Mouse (Mus musculus) midbrain, embryonic 15.5 days (tissue): ENCODE measurements at regions not wholly inside any gene's neighbourhood (a gene's known extent, or its start where the extent isn't known, plus 50 kb on each side); places are given as distances from the start of the nearest gene placed in this dataset.

Source experiments
- ATAC-seq: fragments of 200-750 bp; cut with Nextera tagmentation; replicated peaks from 2 replicates; pipeline ENCODE4 v1.8.0; 2017; ENCODE audit warnings: moderate TSS enrichment
- H3K27ac ChIP-seq: fragments of 300-500 bp; sonication (generic); 2 replicates; pipeline ENCODE4 v1.5.1; 2015; ENCODE audit warnings: mild to moderate bottlenecking, inconsistent platforms
- H3K27me3 ChIP-seq: fragments of 300-500 bp; sonication (generic); replicated peaks from 2 replicates; pipeline ENCODE4 v1.6.1; 2015; ENCODE audit warnings: inconsistent platforms
- H3K36me3 ChIP-seq: fragments of 300-500 bp; sonication (generic); replicated peaks from 2 replicates; pipeline ENCODE4 v1.6.1; 2015; ENCODE audit warnings: inconsistent platforms
- H3K4me1 ChIP-seq: fragments of 300-500 bp; sonication (generic); 2 replicates; pipeline ENCODE4 v1.6.1; 2015; ENCODE audit warnings: inconsistent platforms
- H3K4me2 ChIP-seq: fragments of 300-500 bp; sonication (generic); 2 replicates; pipeline ENCODE4 v1.6.1; 2015; ENCODE audit warnings: inconsistent platforms, mild to moderate bottlenecking, moderate library complexity
- H3K4me3 ChIP-seq: fragments of 300-500 bp; sonication (generic); 2 replicates; pipeline ENCODE4 v1.5.1; 2015; ENCODE audit warnings: mild to moderate bottlenecking, inconsistent platforms
- H3K9ac ChIP-seq: fragments of 300-500 bp; sonication (generic); 2 replicates; pipeline ENCODE4 v1.6.1; 2015; ENCODE audit warnings: mild to moderate bottlenecking, inconsistent platforms
- H3K9me3 ChIP-seq: fragments of 300-500 bp; sonication (generic); 2 replicates; pipeline ENCODE4 v1.6.1; 2016; ENCODE audit warnings: inconsistent platforms
- WGBS: fragments of 180-500 bp; shearing (Covaris S2); methylation state at CpG from one replicate; pipeline ENCODE4 v1.1.7; 2015; ENCODE audit warnings: mixed read lengths; 5-methylcytosine and 5-hydroxymethylcytosine counted together

DNA sequence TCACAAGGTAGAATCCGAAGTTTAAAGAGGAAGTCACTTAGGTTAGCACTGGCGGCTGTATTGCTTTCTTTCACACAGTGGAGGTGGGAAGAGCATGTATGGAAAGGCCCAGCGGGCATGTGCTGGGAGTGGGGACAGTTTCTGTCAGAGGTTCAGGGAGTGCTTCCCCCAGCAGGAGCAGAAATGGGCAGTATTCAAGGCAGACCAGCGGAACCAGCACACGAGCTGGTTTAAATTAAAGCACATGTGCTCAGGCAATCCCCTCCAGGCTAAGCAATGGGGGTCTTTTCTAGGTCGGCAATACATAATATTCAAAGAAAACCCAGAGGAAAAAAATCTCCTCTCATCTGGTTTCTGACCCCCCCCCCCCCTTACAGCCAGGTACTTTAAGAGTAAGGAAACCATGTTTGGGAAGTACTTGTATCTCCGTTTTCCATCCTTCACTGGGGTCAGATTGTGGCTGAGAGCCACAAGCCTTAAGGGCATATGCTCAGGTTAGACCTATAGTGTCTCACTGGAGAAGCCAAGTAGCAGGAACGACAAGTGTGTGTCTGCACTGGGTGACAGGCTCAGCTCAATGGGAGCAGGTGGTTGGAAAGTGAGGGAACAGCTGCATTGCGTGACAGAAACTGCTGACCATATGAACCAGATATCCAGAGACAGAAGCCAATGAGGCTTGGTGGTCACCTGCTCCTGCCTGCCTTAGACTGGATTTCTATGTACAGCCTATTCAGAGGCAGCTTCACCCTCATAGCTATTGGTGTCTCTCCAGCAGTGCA, 111.3 kb upstream of the Mycn start:
- no peak overlapping the region for H3K9ac ChIP-seq
- ATAC-seq = no peak
- H3K36me3 ChIP-seq = no peaks in the 10 kb centered on the region
- no peaks in the 10 kb centered on the region for H3K27me3 ChIP-seq
- H3K9me3 ChIP-seq = no peaks in the 10 kb centered on the region
- no peak overlapping the region for H3K27ac ChIP-seq
- H3K4me2 ChIP-seq = no peak overlapping the region
- no peak overlapping the region for H3K4me3 ChIP-seq
- WGBS = 73% methylated on average over 9 of the region's 9 CpGs
- H3K4me1 ChIP-seq = peaks cover 11% of the 10 kb centered on the region

DNA sequence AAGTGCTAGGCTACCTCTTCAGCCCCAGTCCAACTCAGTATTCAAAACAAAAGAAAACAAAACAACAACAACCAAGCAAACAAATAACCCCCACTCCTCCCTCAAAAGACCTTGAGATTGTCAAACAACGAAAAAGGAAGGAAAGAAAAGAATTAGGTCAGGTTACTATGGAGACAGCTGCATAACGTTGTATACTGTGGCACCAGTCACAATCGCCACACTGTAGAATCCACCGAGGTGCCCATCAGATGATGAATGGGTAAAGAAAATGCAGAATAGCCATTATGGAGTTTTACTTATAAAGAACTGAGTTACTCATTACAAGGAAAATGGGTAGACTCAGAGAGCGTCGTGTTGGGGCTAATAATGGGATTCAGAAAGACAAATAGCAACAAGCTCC, 110.5 kb upstream of the Mycn start:
- Histone ChIP-seq H3K36me3 (no peaks in the 10 kb centered on the region), H3K9ac (no peak overlapping the region), H3K9me3 (no peaks in the 10 kb centered on the region), H3K27me3 (no peaks in the 10 kb centered on the region), H3K4me1 (peaks cover 11% of the 10 kb centered on the region), H3K27ac (no peak overlapping the region), H3K4me3 (no peak overlapping the region), H3K4me2 (no peak overlapping the region)
- WGBS = 44% methylated on average over 6 of the region's 6 CpGs
- no peak; the same call in 1 of the 2 replicates for ATAC-seq

DNA sequence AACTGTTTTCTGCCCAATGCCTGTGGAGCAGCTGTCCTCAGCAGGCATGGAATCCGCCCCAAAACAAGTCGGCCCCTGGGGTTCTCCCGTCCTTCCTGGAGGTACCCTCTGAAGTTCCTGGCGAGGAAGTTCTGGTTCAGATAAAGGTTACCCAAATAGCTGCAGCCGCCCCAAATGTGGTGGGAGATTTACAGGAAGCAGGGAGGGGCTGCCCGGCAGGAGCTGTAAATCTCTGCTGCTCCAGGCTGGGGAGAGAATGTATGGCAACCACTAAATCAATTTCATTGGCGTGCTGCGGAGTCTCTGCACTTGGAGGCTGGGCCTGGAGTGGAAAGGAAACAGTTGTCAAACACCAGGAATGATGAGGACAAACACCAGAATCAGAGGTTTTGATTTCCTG, 107.9 kb upstream of the Mycn start:
- H3K27ac ChIP-seq = no peak overlapping the region

DNA sequence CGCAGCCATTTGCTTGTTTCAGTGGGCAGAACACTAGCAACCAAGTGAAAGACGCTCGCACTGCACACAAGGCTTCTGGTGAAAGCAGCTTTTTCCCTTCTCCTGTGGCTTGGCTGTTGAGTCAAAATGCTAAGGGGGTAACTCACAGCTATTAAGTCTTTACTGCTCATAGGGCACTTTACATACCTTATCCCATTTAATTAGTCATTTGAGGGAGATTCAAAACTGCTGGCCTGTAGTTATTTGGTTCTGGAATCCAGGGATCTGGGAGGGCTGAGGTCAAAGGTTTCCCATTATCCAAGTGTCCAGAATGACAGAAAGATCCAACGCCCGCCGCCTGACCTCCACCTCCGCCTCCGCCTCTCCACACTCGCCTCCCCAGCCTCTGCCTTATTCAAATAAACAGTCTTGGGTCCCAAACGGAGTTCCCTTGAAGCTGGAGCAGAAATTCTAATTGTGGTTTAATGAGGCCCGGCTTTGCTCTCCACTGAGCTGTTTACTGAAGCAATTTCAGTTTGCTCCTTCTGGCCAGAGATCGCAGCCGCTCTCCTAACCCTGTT, 106.5 kb upstream of the Mycn start:
- H3K9me3 ChIP-seq = no peaks in the 10 kb centered on the region
- H3K4me1 ChIP-seq = peaks cover 11% of the 10 kb centered on the region
- WGBS = 33% methylated on average over 13 of the region's 13 CpGs
- H3K4me2 ChIP-seq = no peak overlapping the region
- H3K27me3 ChIP-seq = no peaks in the 10 kb centered on the region
- H3K9ac ChIP-seq = no peak overlapping the region
- no peak for ATAC-seq
- no peaks in the 10 kb centered on the region for H3K36me3 ChIP-seq
- H3K4me3 ChIP-seq = no peak overlapping the region
- H3K27ac ChIP-seq = no peak overlapping the region

More for the DNA sequence above, 107.9 kb upstream of the Mycn start:
- no peak overlapping the region for H3K9ac ChIP-seq
- no peaks in the 10 kb centered on the region for H3K27me3 ChIP-seq
- H3K9me3 ChIP-seq = no peaks in the 10 kb centered on the region
- H3K36me3 ChIP-seq = no peaks in the 10 kb centered on the region
- H3K4me2 ChIP-seq = no peak overlapping the region
- 78% methylated on average over 8 of the region's 8 CpGs for WGBS
- peaks cover 11% of the 10 kb centered on the region for H3K4me1 ChIP-seq
- no peak overlapping the region for H3K4me3 ChIP-seq
- ATAC-seq = no peak

DNA sequence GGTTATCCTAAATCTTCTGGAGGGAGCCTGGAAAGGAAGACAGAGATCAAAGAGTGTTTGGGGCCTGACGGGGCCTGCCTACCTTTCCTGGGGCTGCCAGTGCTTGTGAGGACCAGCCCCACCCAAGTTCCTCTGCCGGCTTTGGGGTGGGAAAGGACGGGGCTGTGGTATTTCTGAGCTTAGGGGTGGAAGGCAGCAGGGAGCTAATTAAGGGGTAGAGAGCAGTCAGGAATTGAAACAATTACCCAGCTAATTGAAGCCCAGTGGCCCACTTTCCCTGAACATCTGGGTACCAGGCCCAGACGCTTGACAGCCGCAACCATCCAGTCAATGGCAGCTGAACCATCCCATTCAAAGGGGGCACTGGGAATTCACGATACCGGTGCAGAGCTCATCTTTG, 101.2 kb upstream of the Mycn start:
- ATAC-seq = no peak
- 54% methylated on average over 7 of the region's 7 CpGs for WGBS
- no peak overlapping the region for H3K4me3 ChIP-seq

DNA sequence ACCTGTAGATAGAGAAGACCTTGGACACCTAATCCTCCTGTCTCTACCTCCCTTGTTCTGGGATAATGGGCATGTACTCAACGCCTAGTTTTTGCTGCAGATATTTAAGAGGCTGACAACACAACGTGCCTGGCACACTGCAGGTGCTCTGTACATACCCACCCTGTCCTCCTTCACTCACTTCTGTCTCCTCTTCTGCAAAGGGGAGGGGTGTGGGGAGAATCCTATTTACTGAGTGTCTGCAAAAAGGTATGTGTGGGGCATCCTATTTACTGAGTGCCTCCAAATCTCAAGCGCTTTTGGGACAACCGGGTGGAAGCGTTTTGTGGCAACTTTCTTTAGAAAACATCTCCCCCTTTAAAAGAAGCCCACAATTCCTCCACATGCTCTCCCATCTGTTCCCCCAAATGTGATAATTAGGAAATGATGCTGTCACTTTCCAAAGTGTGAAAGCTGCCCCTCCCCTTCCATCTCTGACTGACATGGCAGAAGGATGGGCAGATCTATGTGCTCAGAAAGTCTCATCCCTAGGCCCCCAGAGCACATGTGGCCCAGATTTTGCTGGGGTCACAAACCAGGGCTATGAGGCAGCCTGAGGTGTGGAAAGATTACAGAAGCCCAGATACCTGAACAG, 93.5 kb upstream of the Mycn start:
- no peak overlapping the region for H3K27ac ChIP-seq
- no peak for ATAC-seq
- 88% methylated on average over 5 of the region's 5 CpGs for WGBS

More for the DNA sequence above, 101.2 kb upstream of the Mycn start:
- H3K4me2 ChIP-seq = no peak overlapping the region
- H3K36me3 ChIP-seq = no peaks in the 10 kb centered on the region
- H3K27me3 ChIP-seq = no peaks in the 10 kb centered on the region
- H3K4me1 ChIP-seq = no peaks in the 10 kb centered on the region
- no peak overlapping the region for H3K27ac ChIP-seq
- H3K9me3 ChIP-seq = no peaks in the 10 kb centered on the region
- H3K9ac ChIP-seq = no peak overlapping the region

DNA sequence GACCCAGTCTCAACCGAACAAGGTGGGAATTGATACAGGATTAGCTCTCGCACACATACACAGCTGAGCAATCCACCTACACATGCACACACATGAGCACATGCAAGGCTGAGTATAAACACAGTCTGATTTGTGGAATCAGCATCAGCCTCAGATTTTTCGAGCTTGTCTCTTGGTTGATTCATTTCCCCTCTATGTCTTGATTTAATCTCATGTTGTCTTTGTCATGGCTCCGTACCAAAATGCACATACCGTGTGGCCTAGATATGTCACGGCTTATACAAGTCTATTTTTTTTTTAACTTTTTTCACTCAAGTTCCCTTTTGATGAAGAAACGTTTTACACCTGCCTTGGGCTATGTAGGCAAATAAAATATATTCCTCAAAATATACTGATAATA, 88.6 kb upstream of the Mycn start:
- WGBS = 76% methylated on average over 7 of the region's 7 CpGs
- H3K9ac ChIP-seq = no peak overlapping the region
- H3K4me3 ChIP-seq = no peak overlapping the region
- no peaks in the 10 kb centered on the region for H3K4me1 ChIP-seq
- no peak overlapping the region for H3K4me2 ChIP-seq
- H3K9me3 ChIP-seq = no peaks in the 10 kb centered on the region
- ATAC-seq = no peak
- H3K27ac ChIP-seq = no peak overlapping the region
- no peaks in the 10 kb centered on the region for H3K36me3 ChIP-seq
- H3K27me3 ChIP-seq = no peaks in the 10 kb centered on the region

More for the DNA sequence above, 93.5 kb upstream of the Mycn start:
- H3K4me2 ChIP-seq = no peak overlapping the region
- H3K9me3 ChIP-seq = no peaks in the 10 kb centered on the region
- H3K9ac ChIP-seq = no peak overlapping the region
- H3K27me3 ChIP-seq = no peaks in the 10 kb centered on the region
- H3K36me3 ChIP-seq = no peaks in the 10 kb centered on the region
- H3K4me3 ChIP-seq = no peak overlapping the region
- no peaks in the 10 kb centered on the region for H3K4me1 ChIP-seq

DNA sequence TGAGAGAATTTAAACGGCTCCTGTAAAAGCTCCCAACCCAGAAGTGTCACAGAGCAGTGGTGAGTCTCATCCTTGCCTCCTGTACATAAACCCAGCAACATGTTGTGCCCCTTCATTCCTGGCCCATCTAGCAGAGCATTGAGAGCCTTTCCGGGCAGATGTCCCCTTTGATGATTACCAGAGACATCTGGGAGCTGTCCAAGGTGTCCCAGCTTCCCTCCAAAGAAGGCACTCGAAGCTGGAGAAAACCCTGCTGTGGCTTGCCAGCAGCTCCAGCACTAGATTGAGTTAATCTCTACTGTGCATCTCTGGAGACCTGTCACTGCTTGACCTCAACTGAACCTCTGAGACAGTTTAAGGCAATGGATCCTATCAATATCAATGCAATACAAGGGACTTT, 86.4 kb upstream of the Mycn start:
- 55% methylated on average over 3 of the region's 3 CpGs for WGBS
- ATAC-seq = no peak
- Histone ChIP-seq H3K9me3 (no peaks in the 10 kb centered on the region), H3K36me3 (no peaks in the 10 kb centered on the region), H3K9ac (no peak overlapping the region), H3K4me3 (no peak overlapping the region), H3K4me2 (no peak overlapping the region), H3K4me1 (peaks cover 12% of the 10 kb centered on the region), H3K27me3 (no peaks in the 10 kb centered on the region), H3K27ac (no peak overlapping the region)

DNA sequence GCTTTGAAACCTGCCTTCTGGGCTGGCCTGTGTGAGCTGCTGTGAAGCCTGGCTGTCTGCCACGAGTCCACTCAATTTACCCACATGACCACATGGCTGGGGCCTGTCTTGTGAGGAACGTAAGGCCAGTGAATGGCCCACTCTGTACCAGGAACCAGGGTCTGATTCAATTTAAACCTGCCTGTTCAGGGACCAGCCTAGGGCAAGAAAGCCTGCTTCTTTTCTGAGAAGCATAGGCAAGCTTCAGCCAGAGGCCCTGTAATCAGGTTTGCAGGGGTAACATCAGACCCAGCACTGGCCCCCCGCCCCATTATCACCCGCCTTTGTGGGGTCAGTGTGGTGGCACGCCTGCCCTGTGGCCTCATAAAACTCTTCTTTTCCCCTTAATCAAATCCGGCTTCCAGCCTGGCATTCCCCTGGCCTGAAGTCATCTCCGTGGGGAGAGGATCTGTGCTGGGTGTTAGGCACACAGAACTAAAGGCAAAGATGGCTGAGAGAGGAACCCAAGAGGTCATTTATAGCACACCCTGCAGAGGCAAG, 84.4 kb upstream of the Mycn start:
- no peak overlapping the region for H3K27ac ChIP-seq
- no peak overlapping the region for H3K4me3 ChIP-seq
- no peak overlapping the region for H3K9ac ChIP-seq
- H3K9me3 ChIP-seq = no peaks in the 10 kb centered on the region
- no peak overlapping the region for H3K4me2 ChIP-seq
- peaks cover 12% of the 10 kb centered on the region for H3K4me1 ChIP-seq
- ATAC-seq = peak; percentile 72
- H3K36me3 ChIP-seq = no peaks in the 10 kb centered on the region
- WGBS = 60% methylated on average over 7 of the region's 7 CpGs
- H3K27me3 ChIP-seq = no peaks in the 10 kb centered on the region

DNA sequence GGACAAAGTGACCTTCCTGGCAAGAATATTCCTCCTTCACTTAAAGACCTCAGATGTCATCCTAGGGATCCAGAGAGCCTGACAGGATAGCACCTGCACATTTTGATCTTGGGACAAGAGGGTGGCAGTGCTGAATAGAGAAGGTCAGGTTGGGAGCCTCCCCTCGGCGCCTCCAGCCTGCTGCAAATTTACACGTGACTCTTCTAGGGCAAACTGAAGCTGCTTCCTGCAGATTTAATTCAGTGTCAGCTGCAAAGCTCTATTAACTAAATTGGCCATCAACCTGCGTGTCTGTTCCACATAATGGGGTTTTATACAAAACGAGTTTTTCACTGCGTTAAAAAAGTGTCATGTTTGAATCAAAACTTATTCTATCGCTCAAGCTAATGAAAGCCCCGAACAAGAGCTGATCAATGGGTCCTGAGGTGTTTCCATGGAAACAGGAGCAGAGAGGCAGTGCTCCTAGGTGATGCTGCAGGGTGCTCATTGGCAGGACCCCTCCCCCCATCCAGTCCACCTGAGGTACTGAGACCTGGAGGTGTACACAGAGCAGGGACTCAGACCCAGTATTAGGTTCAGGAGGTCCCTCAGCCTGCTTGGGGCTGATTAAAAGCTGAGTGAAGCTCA, 82.6 kb upstream of the Mycn start:
- Histone ChIP-seq H3K9ac (no peak overlapping the region), H3K27ac (peak overlapping the region; percentile 55; the same call in 1 of the 2 replicates), H3K27me3 (no peaks in the 10 kb centered on the region), H3K4me3 (no peak overlapping the region), H3K4me1 (peaks cover 12% of the 10 kb centered on the region), H3K36me3 (no peaks in the 10 kb centered on the region), H3K9me3 (no peaks in the 10 kb centered on the region), H3K4me2 (no peak overlapping the region)
- WGBS = 17% methylated on average over 8 of the region's 8 CpGs
- peak; percentile 90 for ATAC-seq

DNA sequence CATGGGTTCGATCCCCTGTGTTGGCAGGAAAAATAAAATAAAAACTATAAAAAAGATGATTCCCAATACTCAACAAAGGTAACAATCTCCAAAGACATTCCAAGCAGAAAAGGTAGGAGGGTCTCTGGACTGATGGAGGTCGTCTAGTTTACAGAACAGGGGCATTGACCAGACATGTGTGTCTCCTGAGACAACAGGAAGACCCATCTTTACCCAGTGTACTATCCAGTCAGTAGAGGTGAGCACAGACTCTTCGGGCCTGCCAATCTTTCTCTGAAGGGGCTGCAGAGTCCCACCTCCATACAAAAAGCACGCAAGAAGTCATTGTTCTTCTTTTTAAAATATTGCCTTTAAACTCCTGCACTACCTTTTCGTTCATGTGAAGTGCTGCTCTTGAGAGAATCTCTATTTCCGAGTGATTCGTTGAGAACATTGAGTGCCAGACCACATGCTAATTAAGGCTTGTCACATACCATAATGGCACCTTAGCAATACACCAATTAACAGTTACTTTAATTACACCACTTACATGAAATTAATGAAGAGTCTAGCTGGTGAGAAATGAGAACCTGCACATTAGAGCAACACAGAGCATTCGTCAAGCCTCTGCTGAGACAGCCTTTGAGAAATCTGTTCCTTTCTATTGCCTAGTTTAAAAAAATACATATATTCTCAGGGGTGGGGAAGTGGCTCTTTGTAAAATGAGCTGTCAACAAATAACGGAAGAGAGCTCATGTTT, 69.5 kb upstream of the Mycn start:
- ATAC-seq = no peak
- H3K9ac ChIP-seq = no peak overlapping the region
- H3K4me2 ChIP-seq = no peak overlapping the region
- H3K9me3 ChIP-seq = no peaks in the 10 kb centered on the region
- H3K36me3 ChIP-seq = no peaks in the 10 kb centered on the region
- no peak overlapping the region for H3K27ac ChIP-seq
- 84% methylated on average over 9 of the region's 9 CpGs for WGBS
- no peak overlapping the region for H3K4me3 ChIP-seq
- no peaks in the 10 kb centered on the region for H3K27me3 ChIP-seq
- H3K4me1 ChIP-seq = no peaks in the 10 kb centered on the region

DNA sequence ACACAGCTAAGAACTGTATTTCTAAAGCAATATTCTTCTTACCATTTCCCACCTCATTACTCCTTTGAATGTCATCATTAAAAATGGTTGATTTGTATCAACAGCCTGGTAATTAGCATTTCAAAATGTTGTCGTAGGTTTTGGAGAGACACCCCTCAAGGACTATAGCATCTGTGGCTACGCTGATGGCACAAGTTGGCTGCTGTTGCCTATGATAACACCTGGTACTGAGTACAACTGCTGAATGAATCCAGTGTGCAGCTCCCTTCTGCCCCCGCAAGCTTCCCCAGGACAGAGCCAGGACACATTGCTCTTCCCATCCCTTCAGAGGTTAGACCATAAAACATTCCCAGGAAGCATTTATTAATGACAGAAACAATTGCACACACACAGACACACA, 68.7 kb upstream of the Mycn start:
- H3K27ac ChIP-seq = no peak overlapping the region
- H3K36me3 ChIP-seq = no peaks in the 10 kb centered on the region
- ATAC-seq = no peak

More for the DNA sequence above, 68.7 kb upstream of the Mycn start:
- Histone ChIP-seq H3K4me2 (no peak overlapping the region), H3K9ac (no peak overlapping the region), H3K4me1 (no peaks in the 10 kb centered on the region), H3K4me3 (no peak overlapping the region), H3K27me3 (no peaks in the 10 kb centered on the region), H3K9me3 (no peaks in the 10 kb centered on the region)
- WGBS = 83% methylated on average over 3 of the region's 3 CpGs
